Mouse (Mus musculus): ENCODE measurements around the gene Btbd1.
"Not testable (repeated sequence)": the region's sequence is repeated elsewhere in the genome, so short reads cannot be mapped to it uniquely, and the experiment has no call there.

Gene Btbd1

GRCm38 (mm10) chr7:81849633-81850032 lies 20.4 kb upstream of the Btbd1 start:
- DNase-seq (ENCODE audit: low spot score in 2 of 2): no peak

GRCm38 (mm10) chr7:81849214-81849613 lies 20.0 kb upstream of the Btbd1 start:
- DNase-seq (ENCODE audit: low spot score in 2 of 2): peak; percentile 56 to 62

GRCm38 (mm10) chr7:81847777-81848176 lies 18.5 kb upstream of the Btbd1 start:
- DNase-seq (ENCODE audit: low spot score in 2 of 2): no peak

- no peak for DNase-seq (ENCODE audit: low spot score in 2 of 2)
Measured at GRCm38 (mm10) chr7:81847010-81847409, 17.8 kb upstream of the Btbd1 start.

GRCm38 (mm10) chr7:81846008-81846407 lies 16.8 kb upstream of the Btbd1 start:
- no peak for DNase-seq (ENCODE audit: low spot score in 2 of 2)

GRCm38 (mm10) chr7:81845313-81845712 lies 16.1 kb upstream of the Btbd1 start:
- no peak for DNase-seq (ENCODE audit: low spot score in 2 of 2)

GRCm38 (mm10) chr7:81844801-81845200 lies 15.6 kb upstream of the Btbd1 start:
- DNase-seq (ENCODE audit: low spot score in 2 of 2): no peak

- DNase-seq (ENCODE audit: low spot score in 2 of 2): no peak
Measured at GRCm38 (mm10) chr7:81843903-81844302, 14.7 kb upstream of the Btbd1 start.

- no peak for DNase-seq (ENCODE audit: low spot score in 2 of 2)
Measured at GRCm38 (mm10) chr7:81842998-81843397, 13.8 kb upstream of the Btbd1 start.

- no peak for DNase-seq (ENCODE audit: low spot score in 2 of 2)
Measured at GRCm38 (mm10) chr7:81842141-81842540, 12.9 kb upstream of the Btbd1 start.

- no peak for DNase-seq (ENCODE audit: low spot score in 2 of 2)
Measured at GRCm38 (mm10) chr7:81841439-81841838, 12.2 kb upstream of the Btbd1 start.

GRCm38 (mm10) chr7:81840661-81841181 lies 11.5 kb upstream of the Btbd1 start:
- DNase-seq (ENCODE audit: low spot score in 2 of 2): no peak

GRCm38 (mm10) chr7:81839746-81840145 lies 10.5 kb upstream of the Btbd1 start:
- DNase-seq (ENCODE audit: low spot score in 2 of 2): no peak

- not testable (repeated sequence) for DNase-seq (ENCODE audit: low spot score in 2 of 2)
Measured at GRCm38 (mm10) chr7:81837771-81838170, 8.5 kb upstream of the Btbd1 start.

- DNase-seq (ENCODE audit: low spot score in 2 of 2): no peak
Measured at GRCm38 (mm10) chr7:81835430-81835829, 6.2 kb upstream of the Btbd1 start.

- no peak for DNase-seq (ENCODE audit: low spot score in 2 of 2)
Measured at GRCm38 (mm10) chr7:81834847-81835246, 5.6 kb upstream of the Btbd1 start.

GRCm38 (mm10) chr7:81828681-81829378 lies 401 bp downstream of the Btbd1 start:
- DNase-seq (ENCODE audit: low spot score in 2 of 2): peak; percentile 31 to 41

GRCm38 (mm10) chr7:81827806-81828667 lies 1.2 kb downstream of the Btbd1 start:
- DNase-seq (ENCODE audit: low spot score in 2 of 2): peak; percentile 28 to 51

- DNase-seq (ENCODE audit: low spot score in 2 of 2): no peak
Measured at GRCm38 (mm10) chr7:81825381-81825780, 3.9 kb downstream of the Btbd1 start.

- DNase-seq (ENCODE audit: low spot score in 2 of 2): no peak
Measured at GRCm38 (mm10) chr7:81824906-81825305, 4.3 kb downstream of the Btbd1 start.

- DNase-seq (ENCODE audit: low spot score in 2 of 2): no peak
Measured at GRCm38 (mm10) chr7:81806067-81806466, 23.2 kb downstream of the Btbd1 start.

GRCm38 (mm10) chr7:81789095-81789757 lies 40.0 kb downstream of the Btbd1 start, which contains the start of gene 3110040N11Rik:
TSS of gene 3110040N11Rik (minus strand) at chr7:81789478.
- peak; percentile 83 for DNase-seq (ENCODE audit: low spot score in 2 of 2)
